Mouse (Mus musculus) spleen, postnatal 10 days (tissue): ENCODE data around the gene Sh3bgrl3.

Experiments used
- DNase-seq, 2 experiments: peaks; one replicate each; pipeline ENCODE4 v3.0.0; 2021 to 2022; ENCODE audit warnings: low spot score in 2 of 2

Sh3bgrl3 gene

DNA sequence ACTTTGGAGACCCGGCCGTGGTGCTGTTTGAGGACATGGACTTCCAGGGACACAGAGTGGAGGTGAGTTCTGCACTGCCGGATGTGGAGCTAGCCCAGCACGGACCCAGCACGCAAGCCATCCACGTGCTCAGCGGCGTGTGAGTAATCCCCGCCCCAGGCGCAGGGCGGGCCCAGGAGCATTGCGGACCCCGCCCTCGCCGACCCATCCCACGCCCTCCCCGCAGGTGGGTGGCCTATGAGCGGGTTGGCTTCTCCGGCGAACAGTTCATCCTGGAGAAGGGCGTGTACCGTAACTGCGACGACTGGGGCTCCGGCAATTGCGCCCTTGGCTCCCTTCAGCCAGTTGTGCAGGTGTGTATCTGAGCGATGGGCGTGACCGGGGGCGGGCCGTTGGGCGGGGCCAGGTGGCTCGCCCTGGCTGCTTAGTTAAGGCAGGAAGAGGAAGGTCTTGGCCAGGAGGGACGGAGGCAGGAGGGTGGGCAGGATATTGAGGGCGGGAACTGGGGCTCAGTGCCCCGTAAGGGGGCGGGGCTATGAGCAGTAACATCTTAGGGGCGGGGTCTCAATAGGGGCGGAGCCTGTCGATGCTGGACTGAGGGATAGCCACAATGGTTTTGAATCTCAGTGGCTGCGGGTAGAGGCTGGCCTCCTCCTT is 46.7 kb downstream of the Sh3bgrl3 start:
- DNase-seq = peak; percentile 67 to 89

DNA sequence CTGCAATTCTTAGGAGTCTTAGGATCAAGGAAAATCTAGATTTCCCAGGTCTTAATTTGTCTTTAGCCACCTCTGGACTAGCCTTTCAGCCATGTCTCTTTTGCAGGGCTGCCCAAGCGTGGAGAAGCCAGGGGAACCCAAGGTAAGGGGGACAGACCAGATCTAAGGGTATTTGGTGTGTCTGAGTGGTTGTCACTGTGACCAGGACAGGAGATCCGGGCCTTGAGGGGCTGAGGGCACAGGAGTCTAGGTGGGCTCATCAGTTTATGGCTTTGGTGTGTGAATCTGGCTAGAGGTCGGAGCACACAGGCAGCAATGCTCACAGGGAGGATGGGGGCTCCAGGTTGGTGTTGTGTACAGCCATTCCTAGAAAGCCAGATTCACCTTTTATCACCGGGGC is 47.9 kb downstream of the Sh3bgrl3 start:
- DNase-seq = no peak

DNA sequence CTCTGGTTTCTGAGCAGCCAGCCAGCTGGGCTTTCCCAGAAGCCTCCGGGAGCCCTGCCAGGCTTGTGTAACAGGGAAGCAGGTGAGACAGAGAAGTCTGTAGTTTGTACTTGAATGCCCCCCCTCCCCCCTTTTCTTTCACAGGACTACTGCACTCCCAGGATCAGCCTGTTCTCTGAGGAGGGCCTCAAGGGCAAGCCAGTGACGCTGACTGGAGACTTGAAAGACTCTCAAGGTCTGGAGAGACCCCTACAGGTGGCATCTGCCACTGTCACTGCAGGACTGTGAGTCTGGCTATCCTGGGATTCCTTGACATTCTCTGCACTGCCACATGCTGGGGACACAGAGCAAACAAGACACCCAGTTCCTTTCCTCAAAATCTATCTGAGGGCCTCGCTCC is 49.9 kb downstream of the Sh3bgrl3 start:
- peak in 1 of 2 experiments; percentile 52 for DNase-seq
